Mouse (Mus musculus): ENCODE data around the gene Gm5849. TPM values are rescaled to one million over a fixed set of nuclear protein-coding genes. Genes with fewer than 3 reads are reported as not detected.
"Not testable (repeated sequence)": the region's sequence is repeated elsewhere in the genome, so short reads cannot be mapped to it uniquely, and the experiment has no call there.

Gene Gm5849
- polyA plus RNA-seq (2015; fragmentation: Nextera tagmentation; extraction: Ambion mirVana): not detected in 2 replicates

- H3K27ac ChIP-seq (ENCODE audit: low read length); H3K36me3 ChIP-seq (ENCODE audit: insufficient read depth, low read length); H3K9ac ChIP-seq (replicated peaks; ENCODE audit: low read depth); H3K4me3 ChIP-seq (ENCODE audit: low read depth, low read length); DNase-seq (ENCODE audit: low spot score); H3K4me1 ChIP-seq (ENCODE audit: insufficient read depth, low read depth, low read length); H3K4me2 ChIP-seq (replicated peaks; ENCODE audit: low read depth, low read length); H3K9me3 ChIP-seq (ENCODE audit: low read length); H3K27me3 ChIP-seq (replicated peaks; ENCODE audit: insufficient read depth, low read length); ATAC-seq: not testable (repeated sequence)
- 91% methylated on average over 1 of the region's 1 CpGs for WGBS
These were observed at the start of gene Gm5849 for GRCm38 (mm10) chr3:90777776-90778175. Gene Gm5849 (minus strand): TSS chr3:90777876.

- TF ChIP-seq EP300 (IDR thresholded peaks at IDR 0.05): no peak
- no peak for TF ChIP-seq CTCF (IDR thresholded peaks at IDR 0.05)
- ATAC-seq (no peak), DNase-seq (ENCODE audit: low spot score) (no peak)
- H3K9ac ChIP-seq (replicated peaks; ENCODE audit: low read depth): no peak overlapping the region
- H3K4me3 ChIP-seq (ENCODE audit: low read depth, low read length): no peak overlapping the region
- H3K27me3 ChIP-seq (replicated peaks; ENCODE audit: insufficient read depth, low read length): no peaks in the 10 kb centered on the region
- H3K9me3 ChIP-seq (ENCODE audit: low read length): no peaks in the 10 kb centered on the region
- H3K4me2 ChIP-seq (replicated peaks; ENCODE audit: low read depth, low read length): no peak overlapping the region
- no peaks in the 10 kb centered on the region for H3K4me1 ChIP-seq (ENCODE audit: insufficient read depth, low read depth, low read length)
- H3K27ac ChIP-seq (ENCODE audit: low read length): no peak overlapping the region
- H3K36me3 ChIP-seq (ENCODE audit: insufficient read depth, low read length): no peaks in the 10 kb centered on the region
- WGBS: 88% methylated on average over 1 of the region's 1 CpGs
These were observed 28.0 kb downstream of the Gm5849 start for GRCm38 (mm10) chr3:90749658-90750057.

- Histone ChIP-seq H3K9me3 (ENCODE audit: low read length) (no peaks in the 10 kb centered on the region), H3K36me3 (ENCODE audit: insufficient read depth, low read length) (no peaks in the 10 kb centered on the region), H3K4me1 (ENCODE audit: insufficient read depth, low read depth, low read length) (no peaks in the 10 kb centered on the region), H3K4me3 (ENCODE audit: low read depth, low read length) (no peak within 1 kb of the TSS), H3K4me2 (replicated peaks; ENCODE audit: low read depth, low read length) (no peak within 1 kb of the TSS), H3K9ac (replicated peaks; ENCODE audit: low read depth) (no peak within 1 kb of the TSS), H3K27ac (ENCODE audit: low read length) (no peak within 1 kb of the TSS), H3K27me3 (replicated peaks; ENCODE audit: insufficient read depth, low read length) (no peaks in the 10 kb centered on the region)
- 90% methylated on average over 3 of the region's 3 CpGs for WGBS
- no peak for TF ChIP-seq CTCF (IDR thresholded peaks at IDR 0.05)
- ATAC-seq (no peak), DNase-seq (ENCODE audit: low spot score) (no peak)
These were observed 51.1 kb downstream of the Gm5849 start, which contains the start of gene Pglyrp4 for GRCm38 (mm10) chr3:90726606-90727005. Gene Pglyrp4 (plus strand): TSS chr3:90726906.

Other genes starting within 250 kb of the Gm5849 start
- 368 and 387 TPM in 2 replicates for gene S100a16, start 240.6 kb downstream of the Gm5849 start, polyA plus RNA-seq (2015; fragmentation: Nextera tagmentation; extraction: Ambion mirVana)
- gene S100a3, start 217.3 kb downstream of the Gm5849 start, polyA plus RNA-seq (2015; fragmentation: Nextera tagmentation; extraction: Ambion mirVana): 1.1 and 2.1 TPM in 2 replicates
- gene S100a2, start 187.6 kb downstream of the Gm5849 start, polyA plus RNA-seq (2015; fragmentation: Nextera tagmentation; extraction: Ambion mirVana): 0.66 TPM in 1 of 2 replicates, not detected in the other
- gene Gm42674, start 176.0 kb downstream of the Gm5849 start, polyA plus RNA-seq (2015; fragmentation: Nextera tagmentation; extraction: Ambion mirVana): not detected in 2 replicates
- 18.4 and 24.3 TPM in 2 replicates for gene S100a4, start 174.1 kb downstream of the Gm5849 start, polyA plus RNA-seq (2015; fragmentation: Nextera tagmentation; extraction: Ambion mirVana)
- gene S100a5, start 169.4 kb downstream of the Gm5849 start, polyA plus RNA-seq (2015; fragmentation: Nextera tagmentation; extraction: Ambion mirVana): not detected in 2 replicates
- 1,618 and 1,721 TPM in 2 replicates for gene S100a6, start 165.0 kb downstream of the Gm5849 start, polyA plus RNA-seq (2015; fragmentation: Nextera tagmentation; extraction: Ambion mirVana)
- 0.08 and 0.27 TPM in 2 replicates for gene S100a7a, start 123.9 kb downstream of the Gm5849 start, polyA plus RNA-seq (2015; fragmentation: Nextera tagmentation; extraction: Ambion mirVana)
- 332 and 333 TPM in 2 replicates for gene S100a8, start 108.9 kb downstream of the Gm5849 start, polyA plus RNA-seq (2015; fragmentation: Nextera tagmentation; extraction: Ambion mirVana)
- gene S100a9, start 82.2 kb downstream of the Gm5849 start, polyA plus RNA-seq (2015; fragmentation: Nextera tagmentation; extraction: Ambion mirVana): 207 and 215 TPM in 2 replicates
- gene Pglyrp4, start 51.0 kb downstream of the Gm5849 start, polyA plus RNA-seq (2015; fragmentation: Nextera tagmentation; extraction: Ambion mirVana): not detected in 2 replicates

Measured in lung, postnatal 0 days (tissue).